Mouse (Mus musculus) neural tube, postnatal 0 days (tissue): ENCODE results near the gene H2afy. TPM values are rescaled to one million over a fixed set of nuclear protein-coding genes. Genes with fewer than 3 reads are reported as not detected.

Experiments
- polyA plus RNA-seq: library from polyadenylated mRNA; unstranded; fragments of >200 nt; fragmentation: Nextera tagmentation; extraction: Ambion mirVana; gene quantifications from 2 replicates; pipeline ENCODE4 v1.2.1, GENCODE M21; 2015

Gene H2afy
- 135 and 141 TPM in 2 replicates for polyA plus RNA-seq

DNA sequence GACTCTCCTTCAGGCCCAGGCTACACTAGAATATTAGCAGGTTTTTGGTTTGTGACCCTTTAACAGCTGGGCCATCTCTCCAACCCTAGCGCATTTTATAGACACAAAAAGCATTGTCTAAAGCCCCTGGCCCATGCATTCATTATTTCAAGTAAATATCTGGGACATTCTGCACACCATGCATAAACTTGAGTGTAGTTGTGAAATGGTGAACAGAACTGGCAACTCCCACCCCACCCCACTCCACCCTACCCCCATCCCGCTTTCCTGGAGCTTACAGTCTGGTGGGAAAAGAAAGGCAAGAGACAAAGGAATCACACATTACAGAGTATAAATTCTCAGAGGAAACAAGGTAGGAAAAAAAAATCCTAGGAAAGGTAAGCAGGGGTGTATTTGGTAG, at the start of gene H2afy:
TSS of gene H2afy (minus strand) at position 162 of the 400 bp plus-strand sequence.

DNA sequence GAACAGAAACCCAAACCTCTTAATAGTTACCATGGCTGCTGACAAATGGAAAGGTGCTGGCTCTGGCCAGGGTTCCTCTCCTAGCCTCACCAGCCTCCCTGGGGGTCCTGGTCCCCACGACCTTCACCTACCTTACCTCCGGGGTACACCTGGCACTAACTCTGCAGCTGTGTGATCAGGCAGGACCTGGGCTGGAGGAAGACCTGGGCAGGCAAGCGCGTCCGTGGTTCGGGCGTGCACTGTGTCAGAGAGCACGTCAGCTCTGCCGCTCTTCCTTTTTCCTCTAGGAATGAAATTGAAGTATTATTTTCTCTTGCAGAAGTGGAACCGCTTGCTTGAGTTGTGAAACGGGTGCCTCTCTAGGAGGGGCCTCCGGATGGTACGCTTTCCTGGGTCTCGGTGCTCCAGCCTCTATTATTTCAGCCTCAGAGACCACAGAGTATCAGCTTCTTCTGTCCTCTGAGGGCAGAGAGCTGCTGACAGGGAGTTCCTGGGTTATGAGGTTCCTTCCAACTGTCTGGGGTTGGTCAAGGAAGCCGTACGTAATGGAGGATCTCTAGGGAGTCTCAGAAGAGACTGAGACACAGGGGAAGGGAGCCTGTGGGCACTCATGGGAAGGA, 42.4 kb upstream of the H2afy start, which contains the start of gene Tifab:
TSS of gene Tifab (minus strand) at position 470 of the 620 bp plus-strand sequence.

Other genes with a start within 250 kb of the H2afy start
- 1.7 TPM in 2 replicates for gene Tifab, start 42.5 kb upstream of the H2afy start, polyA plus RNA-seq
- not detected in 2 replicates for gene Neurog1, start 115.8 kb upstream of the H2afy start, polyA plus RNA-seq
- gene Cxcl14, start 160.2 kb upstream of the H2afy start, polyA plus RNA-seq, result 20.2 and 20.4 TPM in 2 replicates